ENCODE assay signal across 7 mouse cellular contexts in the genomic region with DNA sequence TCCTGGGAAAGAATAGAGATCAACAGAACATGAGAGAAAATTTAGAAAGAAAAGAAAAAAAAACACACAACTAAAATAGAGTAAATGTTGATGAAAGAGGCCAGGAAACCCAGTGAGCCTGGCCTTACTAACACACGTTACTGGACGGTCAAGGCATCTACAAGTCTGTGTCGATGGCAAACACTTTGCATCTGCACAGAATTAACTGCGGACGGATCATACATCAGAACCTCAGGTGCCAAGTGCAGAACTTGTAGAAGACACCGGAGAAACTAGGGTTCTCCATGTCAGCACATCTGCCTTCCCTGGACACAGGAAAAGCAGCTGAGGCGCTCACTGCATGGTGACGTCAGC. TPM values are rescaled to one million over a fixed set of nuclear protein-coding genes. Genes with fewer than 3 reads are reported as not detected.
DNase-seq lines count a peak whose midpoint lies in the region; ATAC-seq lines count a peak whose summit lies in the region.
"Not testable (repeated sequence)": the region's sequence is repeated elsewhere in the genome, so short reads cannot be mapped to it uniquely, and the experiment has no call there.

No protein-coding gene starts in this region.

- H3K4me3 ChIP-seq in embryonic facial prominence, embryonic 14.5 days (ENCODE audit: low read depth, low read length): peak overlapping the region; percentile 51
- peak overlapping the region; percentile 61 for H3K4me3 ChIP-seq in heart, embryonic 13.5 days
- peak overlapping the region; percentile 52 for H3K4me3 ChIP-seq in limb, embryonic 15.5 days
- peak overlapping the region; percentile 46 for H3K4me3 ChIP-seq in midbrain, embryonic 11.5 days (ENCODE audit: low read depth, low read length)

- not testable (repeated sequence) for H3K9me3 ChIP-seq in embryonic facial prominence, embryonic 14.5 days (ENCODE audit: control insufficient read depth, low read length); heart, embryonic 13.5 days; limb, embryonic 15.5 days; midbrain, embryonic 11.5 days (ENCODE audit: control insufficient read depth, low read length)

- peak; percentile 7 for DNase-seq in adrenal gland, postnatal 14 days
- DNase-seq in embryonic facial prominence, embryonic 14.5 days (ENCODE audit: low spot score): peak; percentile 5
- DNase-seq in kidney, adult 18-20 months: peak; percentile 50
- DNase-seq in midbrain, embryonic 11.5 days (ENCODE audit: low spot score, missing footprints): peak; percentile 89
- DNase-seq in retina, postnatal 1 day: peak; percentile 52

- peak overlapping the region; percentile 65 for H3K4me2 ChIP-seq in embryonic facial prominence, embryonic 14.5 days (ENCODE audit: low read depth, low read length)
- H3K4me2 ChIP-seq in heart, embryonic 13.5 days: peak overlapping the region; percentile 74
- H3K4me2 ChIP-seq in limb, embryonic 15.5 days: peak overlapping the region; percentile 46
- peak overlapping the region; percentile 51 for H3K4me2 ChIP-seq in midbrain, embryonic 11.5 days

- H3K27ac ChIP-seq in embryonic facial prominence, embryonic 14.5 days (replicated peaks; ENCODE audit: low read depth, low read length): peak overlapping the region; percentile 84
- H3K27ac ChIP-seq in heart, embryonic 13.5 days (replicated peaks): peak overlapping the region; percentile 80
- H3K27ac ChIP-seq in limb, embryonic 15.5 days: peak overlapping the region; percentile 82
- H3K27ac ChIP-seq in midbrain, embryonic 11.5 days (ENCODE audit: low read depth, low read length): not testable (repeated sequence)

- H3K9ac ChIP-seq in embryonic facial prominence, embryonic 14.5 days (ENCODE audit: low read depth, low read length): peak overlapping the region; percentile 64
- H3K9ac ChIP-seq in heart, embryonic 13.5 days: peak overlapping the region; percentile 78
- H3K9ac ChIP-seq in limb, embryonic 15.5 days: 0 out of 2 replicates have a peak overlapping the region, but pooled peaks have one; percentile 23
- peak overlapping the region; percentile 59 for H3K9ac ChIP-seq in midbrain, embryonic 11.5 days (ENCODE audit: low read length)

- not testable (repeated sequence) for H3K36me3 ChIP-seq in embryonic facial prominence, embryonic 14.5 days (ENCODE audit: control insufficient read depth, insufficient read depth, low read length); heart, embryonic 13.5 days; limb, embryonic 15.5 days; midbrain, embryonic 11.5 days (ENCODE audit: control insufficient read depth, insufficient read depth, low read length)

- WGBS in embryonic facial prominence, embryonic 14.5 days: under 1% methylated on average over 6 of the region's 8 CpGs
- 3% methylated on average over 7 of the region's 8 CpGs for WGBS in heart, embryonic 13.5 days
- 2% methylated on average over 7 of the region's 8 CpGs for WGBS in limb, embryonic 15.5 days
- 2% methylated on average over 6 of the region's 8 CpGs for WGBS in midbrain, embryonic 11.5 days

- not testable (repeated sequence) for H3K27me3 ChIP-seq in embryonic facial prominence, embryonic 14.5 days (replicated peaks; ENCODE audit: control insufficient read depth, insufficient read depth, low read length); heart, embryonic 13.5 days (replicated peaks); limb, embryonic 15.5 days; midbrain, embryonic 11.5 days (ENCODE audit: control insufficient read depth, insufficient read depth, low read length)

- not testable (repeated sequence) for ATAC-seq in embryonic facial prominence, embryonic 14.5 days (ENCODE audit: low read depth); heart, embryonic 13.5 days (ENCODE audit: extremely low read depth, insufficient number of reproducible peaks, low FRiP score, low TSS enrichment); limb, embryonic 15.5 days (ENCODE audit: insufficient number of reproducible peaks, low FRiP score, low TSS enrichment, low read depth); midbrain, embryonic 11.5 days (ENCODE audit: low FRiP score)

- H3K4me1 ChIP-seq in embryonic facial prominence, embryonic 14.5 days (ENCODE audit: control insufficient read depth, insufficient read depth, low read length); midbrain, embryonic 11.5 days (ENCODE audit: control insufficient read depth, insufficient read depth, low read length): not testable (repeated sequence)
- H3K4me1 ChIP-seq in heart, embryonic 13.5 days: peaks cover 18% of the 10 kb centered on the region
- H3K4me1 ChIP-seq in limb, embryonic 15.5 days: 0 out of 2 replicates have a peak, but pooled peaks cover 12% of the 10 kb centered on the region

RNA-seq across cellular contexts. Expression of gene Zfp119a, which starts 0.5 kb away (rescaled TPM):
- 7.0 and 8.0 TPM in 2 replicates for total RNA-seq in adrenal gland, postnatal 14 days (2021)
- 8.5 and 11.7 TPM in 2 replicates for polyA plus RNA-seq in embryonic facial prominence, embryonic 14.5 days (2014; fragmentation: Nextera tagmentation; extraction: Ambion mirVana)
- 5.7 and 6.0 TPM in 2 replicates for polyA plus RNA-seq in heart, embryonic 13.5 days (2015; fragmentation: Nextera tagmentation; extraction: Ambion mirVana)
- polyA plus RNA-seq in limb, embryonic 15.5 days (2015; fragmentation: Nextera tagmentation; extraction: Ambion mirVana): 10.0 TPM in 2 replicates
- polyA plus RNA-seq in midbrain, embryonic 11.5 days (2014; fragmentation: Nextera tagmentation; extraction: Ambion mirVana): 9.2 TPM in 2 replicates

RNA-seq across cellular contexts. Expression of gene Zfp959, which starts 13.6 kb away (rescaled TPM):
- total RNA-seq in adrenal gland, postnatal 14 days (2021): 4.8 and 7.5 TPM in 2 replicates
- polyA plus RNA-seq in embryonic facial prominence, embryonic 14.5 days (2014; fragmentation: Nextera tagmentation; extraction: Ambion mirVana): 7.9 and 10.4 TPM in 2 replicates
- 6.4 and 7.9 TPM in 2 replicates for polyA plus RNA-seq in heart, embryonic 13.5 days (2015; fragmentation: Nextera tagmentation; extraction: Ambion mirVana)
- polyA plus RNA-seq in limb, embryonic 15.5 days (2015; fragmentation: Nextera tagmentation; extraction: Ambion mirVana): 13.5 and 14.4 TPM in 2 replicates
- 12.9 and 14.0 TPM in 2 replicates for polyA plus RNA-seq in midbrain, embryonic 11.5 days (2014; fragmentation: Nextera tagmentation; extraction: Ambion mirVana)

Comparison
In these comparisons a context has a peak if more than half of its experiments do, and no peak if none do; other contexts are left out.
1. DNase-seq: peak in every context shown above with its lines; median percentile 89 in midbrain, embryonic 11.5 days; 52 in retina, postnatal 1 day; 50 in kidney, adult 18-20 months; 7 in adrenal gland, postnatal 14 days; 5 in embryonic facial prominence, embryonic 14.5 days.
2. H3K9ac ChIP-seq: peak in every context shown above with its lines; median percentile 78 in heart, embryonic 13.5 days; 64 in embryonic facial prominence, embryonic 14.5 days; 59 in midbrain, embryonic 11.5 days; 23 in limb, embryonic 15.5 days.